Mouse (Mus musculus) CD4-positive naive resting alpha-beta T cell, adult 76 days (primary cell): Measurements from ENCODE around the gene Slc35f3. TPM values are rescaled to one million over a fixed set of nuclear protein-coding genes. Genes with fewer than 3 reads are reported as not detected.

Experiments
- total RNA-seq: library from RNA; stranded (reverse); gene quantifications from one replicate; pipeline ENCODE4 v1.2.4, GENCODE M21; 2023

Gene Slc35f3
- total RNA-seq, result not detected

GRCm38 (mm10) chr8:126298296-126299093 is at the start of gene Slc35f3:
TSS of gene Slc35f3 (plus strand) at chr8:126298558.

GRCm38 (mm10) chr8:126422174-126422919 is 124.0 kb downstream of the Slc35f3 start, which contains the start of gene Coa6:
TSS of gene Coa6 (plus strand) at chr8:126422515.

Other genes starting within 250 kb of the Slc35f3 start
- 9.3 TPM for gene Coa6, start 124.0 kb downstream of the Slc35f3 start, total RNA-seq
- 9.3 TPM for gene Tarbp1, start 176.5 kb downstream of the Slc35f3 start, total RNA-seq